Mouse (Mus musculus): ENCODE results near the gene Ccdc8.

The Ccdc8 gene

DNA sequence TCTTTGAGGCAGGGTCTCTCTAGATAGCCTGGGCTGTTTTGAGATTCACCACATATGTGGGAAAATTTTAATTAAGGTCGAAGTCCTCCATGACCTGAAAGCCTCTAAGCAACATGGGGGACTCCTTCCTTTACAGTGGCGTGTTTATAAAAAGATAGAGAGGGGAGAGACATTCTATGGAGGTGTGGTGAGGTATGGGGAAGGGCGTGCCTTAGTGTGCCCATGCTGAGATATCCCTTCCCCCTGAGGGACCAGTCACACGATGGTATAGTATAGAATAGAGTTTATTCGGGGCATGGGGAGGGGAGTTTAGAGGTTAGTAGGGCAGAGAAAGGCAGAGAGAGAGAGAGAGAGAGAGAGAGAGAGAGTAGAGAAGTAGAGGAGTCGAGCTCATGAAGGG is 14.3 kb upstream of the Ccdc8 start:
- no peak for DNase-seq

DNA sequence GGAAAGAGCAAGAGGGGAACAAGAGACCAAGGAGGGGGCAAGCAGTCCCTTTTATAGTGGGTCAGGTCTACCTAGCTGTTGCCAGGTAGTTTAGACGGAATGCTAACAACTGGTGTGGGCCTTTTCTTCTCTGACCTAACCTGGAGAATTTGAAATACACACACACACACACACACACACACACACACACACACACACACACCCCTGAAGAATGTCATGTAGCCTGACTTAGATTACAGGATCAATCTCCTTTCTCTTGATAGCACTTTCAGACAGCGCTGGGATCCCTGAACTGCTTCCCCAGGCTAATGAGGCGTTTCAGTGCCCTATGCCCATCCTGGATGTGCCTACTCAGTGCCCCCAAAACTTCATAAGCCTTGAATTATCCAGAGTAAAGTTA is 13.9 kb upstream of the Ccdc8 start:
- no peak for DNase-seq

DNA sequence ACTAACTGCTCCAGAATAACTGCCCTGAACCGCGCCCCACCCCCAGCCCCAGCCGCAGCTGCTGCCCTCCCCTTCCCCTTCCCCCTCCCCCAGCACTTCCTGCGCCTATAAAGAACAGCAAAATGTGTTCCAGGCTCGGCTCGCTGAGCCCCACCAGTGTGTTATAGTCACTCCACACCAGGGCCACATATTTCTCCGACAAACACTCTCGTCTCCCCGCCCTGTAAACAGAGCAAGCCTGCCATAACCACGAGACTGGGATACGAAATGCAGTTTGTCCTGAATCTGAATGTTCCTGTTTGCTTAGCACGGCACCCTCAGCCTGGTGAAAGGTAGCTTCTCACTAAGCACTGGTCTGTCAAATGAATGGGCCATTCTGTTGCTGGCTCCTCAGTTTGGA is 12.2 kb upstream of the Ccdc8 start:
- DNase-seq, result peak; percentile 63 to 74

DNA sequence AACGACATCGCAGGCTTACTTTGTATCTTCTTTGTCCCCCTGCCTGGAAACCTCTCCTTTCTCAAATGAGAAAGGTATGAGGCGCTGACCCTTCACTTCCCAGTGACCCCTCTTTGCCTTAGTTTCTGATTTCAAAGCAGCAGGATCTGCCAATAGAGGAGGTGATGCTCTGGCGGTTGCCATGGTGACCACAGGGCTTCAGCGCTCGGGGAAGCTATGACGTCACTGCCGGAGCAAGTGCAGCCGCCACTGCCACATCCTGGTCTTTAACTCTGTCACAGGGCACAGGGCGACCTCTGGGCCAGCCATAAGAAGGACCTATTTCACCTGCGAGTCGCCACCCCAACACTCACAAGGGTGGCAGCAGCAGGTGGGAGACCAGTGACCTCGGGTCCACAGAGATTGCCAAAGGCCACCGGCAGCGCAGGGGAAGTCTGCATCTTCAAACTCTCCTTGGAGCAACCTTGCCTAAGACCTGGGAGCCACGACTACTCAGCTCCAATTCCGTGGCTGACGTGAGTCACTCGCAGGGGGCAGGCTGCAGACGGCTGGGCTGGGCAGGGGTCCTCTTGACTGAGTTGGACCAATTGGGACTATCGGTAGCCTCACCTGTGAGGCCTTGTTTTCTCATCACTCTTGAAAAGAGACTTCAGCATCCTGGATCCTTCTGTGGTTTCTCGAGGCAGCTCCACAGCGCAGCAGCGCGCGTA is 9.5 kb upstream of the Ccdc8 start, which contains the start of gene Gm42372:
Gm42372 (plus strand) TSS at position 228 of the 710 bp plus-strand sequence.
- peak; percentile 65 to 73 for DNase-seq

DNA sequence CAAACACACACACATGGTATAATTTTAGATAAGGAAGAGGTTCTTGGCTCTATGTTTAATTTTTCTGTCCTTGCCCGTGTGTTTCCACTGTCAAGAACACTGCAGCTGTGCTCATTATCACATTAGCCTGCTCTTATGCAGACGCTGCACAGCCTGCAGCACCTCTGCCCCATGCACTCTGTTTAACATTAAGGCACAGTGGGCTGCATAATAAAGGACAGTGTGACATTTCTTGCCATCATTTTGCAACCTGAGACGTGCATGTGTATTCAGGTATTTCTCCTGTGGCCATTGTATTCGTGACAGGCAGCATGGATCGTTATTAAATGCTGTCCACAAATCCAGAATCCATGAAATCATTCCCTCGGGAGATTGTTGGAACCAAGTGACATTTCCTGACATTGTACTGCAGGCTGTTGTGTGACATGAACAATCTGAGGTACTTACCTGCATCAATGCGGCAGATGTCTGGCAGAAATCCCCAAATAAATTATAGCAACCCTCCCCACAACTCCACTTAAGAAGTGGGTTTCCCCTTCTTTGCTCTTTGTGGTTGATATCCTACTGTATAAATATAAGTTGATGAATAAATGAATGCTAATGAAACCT is 4.9 kb upstream of the Ccdc8 start:
- DNase-seq, result no peak

DNA sequence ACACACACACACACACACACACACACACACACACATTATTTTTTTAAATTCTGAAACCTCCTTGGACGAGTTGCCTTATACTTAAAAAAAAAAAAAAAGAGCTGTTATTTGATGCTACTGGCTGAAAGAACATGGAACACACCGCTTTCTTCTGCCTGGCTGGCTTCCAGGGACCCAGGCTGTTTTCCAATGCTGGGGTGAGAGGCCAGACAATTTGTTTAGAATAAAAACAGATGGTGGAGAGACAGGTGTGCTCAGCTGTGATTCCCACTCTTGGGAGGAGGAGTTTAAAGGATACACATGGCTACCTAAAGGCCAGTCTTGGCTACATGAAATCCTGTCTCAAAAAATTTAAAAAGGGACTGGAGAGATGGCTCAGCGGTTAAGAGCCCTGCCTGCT is 4.1 kb upstream of the Ccdc8 start:
- DNase-seq, result peak; percentile 74 to 79

DNA sequence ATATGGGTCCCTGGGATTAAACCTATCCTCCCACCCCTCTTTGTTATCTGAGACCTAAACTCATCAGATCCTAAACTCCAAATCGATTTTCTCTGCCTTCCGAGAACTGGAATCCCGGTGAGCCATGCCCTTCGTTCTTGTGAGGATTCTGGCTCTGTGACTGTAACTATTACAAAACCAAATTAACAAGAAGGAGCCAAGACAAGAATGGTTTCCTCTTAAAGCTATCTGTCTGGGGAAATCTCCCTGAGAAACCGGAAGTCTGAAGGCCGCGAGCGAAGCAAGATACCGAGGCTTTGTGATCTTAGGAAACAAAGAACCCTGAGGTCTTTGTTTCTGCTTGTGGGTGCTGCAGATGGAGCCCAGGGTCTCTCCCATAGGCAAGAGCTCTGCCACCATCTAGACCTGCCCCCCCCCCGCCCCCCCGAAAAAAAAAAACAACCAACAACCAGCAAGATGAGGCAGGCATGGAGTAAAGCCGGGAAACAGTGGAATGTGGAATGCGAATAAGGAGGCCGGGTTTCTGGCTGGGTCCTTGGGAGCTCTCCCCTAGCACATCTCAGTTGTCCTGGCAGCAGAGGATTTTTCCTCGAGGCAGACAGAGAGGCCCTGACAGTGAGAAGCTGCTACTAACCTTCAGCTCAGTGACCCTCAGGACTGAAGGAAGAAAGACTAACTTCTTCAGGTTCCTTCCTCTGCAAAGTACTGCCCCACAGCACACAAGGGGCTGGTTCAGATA is 2.3 kb upstream of the Ccdc8 start:
- peak; percentile 23 to 42 for DNase-seq

DNA sequence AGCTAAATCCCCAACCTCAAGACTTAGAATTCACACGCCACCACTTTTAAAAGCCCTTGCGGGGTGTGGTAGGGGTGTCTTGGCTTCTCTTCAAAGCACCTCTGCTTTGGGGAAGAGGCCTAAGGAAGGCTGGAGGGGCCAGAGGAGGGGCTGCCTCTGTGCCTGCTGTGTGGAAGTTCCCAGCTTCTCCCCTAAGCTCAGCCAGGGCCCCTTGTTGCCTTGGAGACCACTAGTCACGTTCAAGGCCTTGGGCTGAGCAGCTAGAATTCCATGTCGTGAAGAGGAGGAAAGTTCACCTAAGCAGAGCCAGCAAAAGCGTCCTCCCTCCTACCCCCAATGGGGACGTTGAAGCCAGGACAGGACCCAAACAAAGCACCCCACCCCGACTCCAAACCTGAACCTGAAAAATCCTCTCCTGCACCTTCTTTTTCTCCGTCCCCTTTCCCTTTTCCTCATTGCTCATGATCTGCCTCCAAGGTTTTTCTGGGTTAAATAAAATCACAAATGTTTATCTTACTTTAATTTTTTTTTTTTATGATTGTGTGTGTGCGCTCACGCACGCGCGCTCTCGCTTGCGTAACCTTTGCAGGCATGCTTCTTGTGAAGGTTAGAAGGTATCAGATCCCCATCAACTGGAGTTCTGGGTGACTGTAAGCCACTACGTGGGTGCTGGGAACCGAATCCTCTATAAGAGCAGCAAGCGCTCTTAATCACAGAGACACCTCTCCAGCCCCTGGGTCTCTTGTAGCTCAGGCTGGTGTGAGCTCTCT is 642 bp upstream of the Ccdc8 start:
- peak; percentile 58 to 69 for DNase-seq

DNA sequence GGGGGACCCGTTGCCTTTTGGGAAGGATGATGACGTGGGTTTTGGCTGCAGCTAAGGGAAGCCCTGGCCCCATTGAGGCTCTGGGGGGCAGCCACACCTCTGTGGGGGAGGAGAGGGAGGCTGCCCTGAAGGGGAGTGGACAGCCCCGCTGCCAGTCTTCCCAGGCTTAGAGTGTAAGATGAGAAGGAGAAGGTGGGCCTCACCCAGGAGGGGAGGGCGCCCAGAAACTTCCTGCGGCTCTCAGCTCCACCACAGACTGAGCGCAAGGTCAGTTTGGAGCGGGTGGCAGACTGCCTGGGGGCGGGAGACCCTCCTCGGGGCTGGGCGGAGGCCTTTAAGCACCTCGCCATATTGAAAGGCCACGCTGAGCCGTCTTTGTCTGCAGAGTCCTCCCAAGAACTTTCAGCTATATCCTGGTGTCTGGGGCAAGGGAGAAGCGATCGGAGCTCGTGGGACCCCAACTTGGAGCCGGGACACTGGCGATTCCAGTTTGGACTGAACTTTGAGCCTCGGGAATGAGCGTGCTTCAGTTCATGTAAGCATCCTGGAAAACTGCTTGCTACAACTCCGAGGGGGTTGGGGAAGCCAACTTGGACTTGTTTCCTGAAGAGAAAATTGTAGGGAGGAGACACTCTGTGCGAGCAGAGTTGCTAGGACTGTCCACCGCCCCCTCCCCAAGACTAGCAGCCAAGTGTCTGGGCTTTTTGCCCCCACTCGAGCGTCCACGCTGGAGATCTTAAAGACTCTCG is 1.3 kb downstream of the Ccdc8 start:
- peak; percentile 93 to 95 for DNase-seq

DNA sequence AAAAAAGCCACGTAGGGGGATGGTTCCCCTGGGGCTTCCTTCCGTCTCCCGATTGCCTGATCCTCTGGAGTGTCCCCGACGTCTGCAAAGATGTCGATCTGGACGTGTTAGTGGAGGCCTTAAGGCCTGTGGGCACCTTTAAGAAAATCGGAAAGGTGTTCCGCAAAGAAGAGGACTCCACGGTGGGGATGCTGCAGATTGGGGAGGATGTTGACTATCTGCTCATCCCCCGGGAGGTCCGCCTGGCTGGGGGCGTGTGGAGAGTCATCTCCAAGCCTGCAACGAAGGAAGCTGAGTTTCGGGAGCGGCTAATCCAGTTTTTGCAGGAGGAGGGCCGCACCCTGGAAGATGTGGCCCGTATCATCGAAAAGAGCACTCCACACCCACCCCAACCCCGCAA is 1.9 kb downstream of the Ccdc8 start:
- peak; percentile 39 to 51 for DNase-seq

DNA sequence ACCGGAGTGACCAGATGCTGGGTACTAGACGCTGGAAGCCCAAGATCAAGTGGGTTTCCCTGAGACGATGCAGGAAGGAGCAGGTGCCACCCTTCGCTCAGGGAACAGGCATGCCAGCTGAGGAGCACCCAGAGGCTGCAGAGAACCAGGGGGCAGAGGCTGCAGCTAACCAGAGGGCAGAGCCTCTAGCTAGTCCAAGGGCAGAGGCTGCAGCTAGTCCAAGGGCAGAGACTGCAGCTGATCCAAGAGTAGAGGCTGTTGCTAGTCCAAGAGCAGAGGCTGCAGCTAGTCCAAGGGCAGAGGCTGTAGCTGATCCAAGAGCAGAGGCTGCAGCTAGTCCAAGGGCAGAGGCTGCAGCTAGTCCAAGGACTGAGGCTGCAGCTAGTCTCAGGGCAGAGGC is 2.8 kb downstream of the Ccdc8 start:
- no peak for DNase-seq

DNA sequence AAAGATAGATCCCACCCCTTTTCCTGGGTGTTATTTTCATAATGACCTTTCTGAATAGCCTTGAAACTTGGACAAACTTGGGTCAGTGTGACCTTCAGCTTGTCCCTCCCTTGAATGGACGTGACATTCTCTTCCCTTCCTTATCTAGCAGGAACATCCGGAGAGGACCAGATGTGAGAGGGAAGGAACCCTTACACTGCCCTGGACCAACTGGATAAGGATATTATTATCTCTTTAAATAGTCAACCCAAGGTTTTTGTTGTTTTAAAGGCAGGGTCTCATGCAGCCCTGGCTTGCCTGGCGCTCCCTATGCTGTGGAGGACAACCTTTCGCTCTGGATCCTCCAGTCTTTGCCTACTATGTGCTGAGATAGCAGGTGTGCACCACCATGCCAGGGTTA is 6.7 kb downstream of the Ccdc8 start:
- DNase-seq, result no peak

DNA sequence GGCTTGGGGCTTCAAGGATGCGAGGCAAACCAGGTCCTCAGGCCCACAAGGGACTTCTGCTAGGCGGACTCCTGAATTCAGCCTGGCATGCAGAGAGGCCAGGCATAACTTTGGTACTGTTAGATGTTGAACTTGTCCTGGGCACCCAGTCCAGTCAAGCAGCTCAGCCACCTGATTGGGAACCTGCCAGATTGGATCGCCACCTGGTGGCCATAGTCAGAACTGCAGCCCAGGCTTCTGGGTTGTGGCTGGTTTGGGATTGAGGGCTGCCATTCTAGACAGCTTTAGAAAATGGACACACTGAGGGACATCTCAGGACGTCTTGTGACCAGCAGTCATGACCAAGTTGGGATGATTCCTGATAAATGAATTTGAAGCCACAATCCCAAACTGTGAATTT is 7.1 kb downstream of the Ccdc8 start:
- peak; percentile 92 for DNase-seq

DNA sequence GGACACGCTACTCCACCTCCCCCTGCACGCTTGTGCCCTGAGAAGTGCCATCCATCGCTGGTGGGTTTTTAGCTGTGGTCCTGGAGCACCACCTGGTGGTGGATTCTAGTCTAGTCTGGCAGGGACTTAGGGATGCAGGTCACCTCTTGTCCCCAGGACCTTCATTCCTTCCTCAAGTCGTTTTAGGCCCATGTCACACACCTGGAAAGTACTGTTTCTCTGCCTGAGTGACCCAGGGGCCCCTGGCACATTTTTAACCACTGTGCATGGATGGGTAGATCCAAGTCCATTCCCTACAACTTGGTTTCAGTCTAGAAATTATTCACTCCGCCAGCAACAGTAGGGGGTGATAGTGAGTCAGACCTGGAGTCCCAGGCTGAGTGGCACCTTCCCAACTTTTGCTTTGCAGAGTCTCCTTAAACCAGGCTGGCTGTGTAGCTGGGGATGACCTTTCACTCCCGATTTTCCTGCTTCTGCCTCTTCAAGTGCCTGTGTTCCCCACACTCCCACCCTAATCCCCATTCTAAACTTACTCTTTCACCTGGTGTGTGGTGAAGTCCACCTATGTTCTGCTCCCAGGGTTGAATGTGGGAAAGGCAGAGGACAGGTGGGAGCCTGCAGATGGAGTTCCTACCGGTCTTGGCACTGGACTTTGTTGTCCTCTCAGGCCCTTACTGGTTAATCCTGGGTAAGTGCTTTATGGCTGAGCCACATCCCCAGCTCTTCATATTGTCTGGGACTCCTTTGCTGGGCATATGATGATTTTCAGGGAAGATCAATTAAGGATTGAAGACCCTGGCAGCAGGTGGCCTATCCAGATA is 10.1 kb downstream of the Ccdc8 start:
- peak; percentile 87 to 90 for DNase-seq

DNA sequence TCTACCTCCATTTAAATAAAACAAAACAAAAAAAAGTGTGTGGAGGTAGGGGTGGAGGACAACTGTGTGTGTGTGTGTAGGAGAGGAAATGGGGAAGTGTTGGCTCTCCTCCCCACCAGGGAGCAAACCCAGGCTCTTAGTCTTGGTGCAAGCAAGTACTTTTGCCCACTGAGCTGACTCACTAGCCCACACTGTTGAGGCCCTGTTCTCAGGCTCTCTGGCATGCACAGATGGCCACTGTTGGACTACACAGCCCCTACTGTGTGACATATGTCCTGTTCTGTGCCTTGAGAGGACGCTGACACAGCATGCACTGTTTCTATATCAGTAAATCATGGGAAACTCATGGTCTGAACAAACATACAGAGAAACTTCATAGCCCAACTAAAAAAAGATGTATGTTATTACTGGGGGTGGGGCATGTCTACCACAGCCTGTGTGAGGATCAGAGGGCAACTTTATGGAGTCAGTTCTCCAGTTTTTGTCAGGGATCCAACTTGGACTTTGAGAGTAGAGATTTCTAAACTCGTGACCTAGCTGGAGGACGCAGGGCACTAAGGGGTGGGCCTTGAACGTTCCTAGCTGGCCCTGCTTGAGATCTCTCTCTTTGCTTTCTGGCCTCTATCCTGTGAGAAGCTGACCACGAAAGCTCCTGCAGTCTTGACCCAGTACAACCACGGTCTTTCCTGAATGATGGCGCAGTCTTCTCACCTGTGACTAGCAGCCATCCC is 10.9 kb downstream of the Ccdc8 start:
- DNase-seq, result peak in 1 of 2 experiments; percentile 31

DNA sequence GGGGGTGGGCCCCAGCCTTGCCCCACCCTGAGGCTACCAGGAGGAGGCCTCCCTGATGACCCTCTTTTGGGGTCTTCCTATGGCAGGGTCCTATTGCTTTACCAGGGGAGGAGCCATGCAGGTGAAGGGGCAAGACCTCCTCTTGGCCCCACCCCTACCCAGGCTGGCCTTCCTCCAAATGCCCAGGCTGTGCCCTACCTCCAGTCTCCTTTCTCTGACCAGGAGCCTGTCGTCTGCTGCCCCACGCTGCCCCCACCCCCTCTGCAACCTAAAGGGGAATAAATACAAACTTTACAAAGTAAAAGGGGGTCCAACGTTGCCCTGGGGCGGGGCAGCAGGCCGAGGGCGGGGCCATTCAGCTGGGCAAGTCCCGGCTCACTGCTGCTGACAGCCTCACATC is 12.2 kb downstream of the Ccdc8 start:
- DNase-seq, result no peak

DNA sequence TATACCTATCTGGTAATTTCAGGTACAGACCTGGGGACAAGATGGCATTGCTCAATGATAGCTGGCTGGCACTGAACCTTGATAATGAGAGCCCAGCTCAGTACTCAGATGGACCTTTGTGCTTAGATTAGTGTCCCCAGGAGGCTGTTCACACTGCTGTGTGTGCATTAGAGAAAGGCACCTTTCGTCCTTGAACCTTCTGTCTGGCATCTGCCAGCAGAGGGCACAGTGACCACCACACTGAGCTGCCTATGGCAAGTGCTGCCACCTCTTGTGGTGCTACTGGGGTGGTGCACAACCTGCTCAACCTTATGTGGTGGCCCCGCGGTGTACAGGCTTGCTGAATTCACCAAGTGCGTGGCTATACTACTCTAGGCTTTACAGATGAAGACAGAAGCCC is 14.8 kb downstream of the Ccdc8 start:
- DNase-seq, result peak; percentile 53 to 69

DNA sequence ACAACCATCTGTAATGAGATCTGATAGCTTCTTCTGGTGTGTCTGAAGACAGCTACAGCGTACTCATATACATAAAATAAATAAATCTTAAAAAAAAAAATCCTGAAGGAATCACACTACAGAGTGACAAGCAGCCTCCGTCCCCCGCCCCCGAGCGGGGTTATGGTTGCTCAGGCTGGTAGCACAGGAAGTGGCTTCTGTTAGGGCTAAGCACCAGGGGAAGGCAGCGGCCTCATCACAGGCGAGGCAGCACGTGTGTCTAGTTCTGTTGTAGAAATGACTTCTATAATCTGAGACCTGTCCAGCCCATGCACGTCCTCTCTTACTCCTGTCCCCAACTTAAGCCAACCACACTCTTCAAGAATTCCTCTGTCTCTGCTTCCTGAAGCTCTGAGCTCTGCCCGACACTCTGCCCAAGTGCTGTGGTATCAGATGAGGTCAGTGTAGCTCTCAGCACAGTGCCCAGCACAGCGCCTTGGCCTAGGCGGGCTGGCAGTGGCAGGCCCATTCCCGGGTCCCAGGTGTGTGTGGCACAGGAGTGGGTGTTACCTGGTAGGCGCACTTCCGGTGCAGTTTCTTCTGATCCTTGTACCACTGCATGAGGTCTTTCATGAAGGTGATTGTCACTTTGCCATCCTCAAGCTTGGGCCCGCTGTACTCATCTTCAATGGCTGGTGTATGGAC is 17.0 kb downstream of the Ccdc8 start:
- DNase-seq, result no peak

DNA sequence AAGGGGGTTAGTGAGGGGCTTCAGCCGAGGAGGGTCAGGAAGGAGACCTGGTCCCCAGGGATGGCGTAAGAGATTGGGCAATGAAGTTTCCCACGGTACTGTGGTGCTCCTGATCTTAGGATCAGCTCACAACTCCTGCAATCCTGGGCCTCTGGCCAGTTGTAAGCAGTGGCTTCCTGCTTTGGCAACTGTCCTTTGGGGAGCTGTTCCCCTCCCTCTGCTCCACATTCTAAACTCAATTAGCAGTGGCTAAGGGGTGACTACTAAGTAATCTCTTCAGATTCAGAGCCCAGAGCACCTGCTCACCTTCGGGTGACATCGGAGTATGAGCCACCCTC is 17.5 kb downstream of the Ccdc8 start:
- DNase-seq, result no peak

DNA sequence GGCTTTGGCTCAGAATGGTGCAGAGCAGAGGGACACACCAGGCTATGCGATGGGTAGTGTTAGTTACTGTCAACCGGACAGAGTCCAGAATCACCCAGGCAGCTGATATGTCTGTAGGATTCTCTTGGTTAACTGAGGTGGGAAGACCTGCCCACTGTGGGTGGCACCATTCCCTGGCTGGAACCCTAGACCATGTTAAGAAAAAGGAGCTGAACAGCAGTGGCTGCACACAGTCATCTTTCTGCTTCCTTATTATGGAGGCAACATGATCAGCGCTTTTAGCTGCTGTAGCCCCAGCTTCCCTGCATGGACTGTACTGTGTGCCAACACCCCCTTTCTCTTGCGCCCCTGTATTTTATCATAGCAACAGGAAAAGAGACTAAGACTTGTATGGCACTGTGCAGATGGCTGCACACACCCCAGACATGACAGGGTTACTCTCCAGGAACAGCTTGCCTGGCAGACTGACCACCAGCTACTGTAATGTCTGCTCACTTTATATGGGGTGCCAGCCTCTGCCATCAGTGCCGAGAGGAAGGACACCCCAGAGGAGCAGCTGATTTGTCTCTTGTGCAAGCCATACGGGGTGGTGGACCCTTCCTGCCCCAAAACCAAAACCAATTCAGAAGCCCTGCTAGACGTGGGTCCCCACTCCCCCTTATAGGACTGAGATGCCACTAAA is 19.5 kb downstream of the Ccdc8 start:
- DNase-seq, result no peak

Data from kidney, postnatal 4 days (tissue).